Mouse (Mus musculus) stomach, embryonic 16.5 days (tissue): Measurements from ENCODE around the gene Pop4. TPM values are rescaled to one million over a fixed set of nuclear protein-coding genes. Genes with fewer than 3 reads are reported as not detected.

Source experiments
- ATAC-seq: fragments of 200-750 bp; cut with Nextera tagmentation; 2 replicates; pipeline ENCODE4 v1.8.0; 2017; ENCODE audit warnings: moderate number of reproducible peaks, moderate TSS enrichment; ENCODE audit not compliant: insufficient read depth, low FRiP score
- H3K27ac ChIP-seq: fragments of 300-500 bp; sonication (generic); 2 replicates; pipeline ENCODE4 v1.5.1; 2014; ENCODE audit warnings: low read length
- H3K27me3 ChIP-seq: fragments of 300-500 bp; sonication (generic); 2 replicates; pipeline ENCODE4 v1.6.1; 2014; ENCODE audit warnings: low read length, control low read depth, mixed read lengths; ENCODE audit not compliant: control insufficient read depth, insufficient read depth
- H3K36me3 ChIP-seq: fragments of 300-500 bp; sonication (generic); 2 replicates; pipeline ENCODE4 v1.6.1; 2014; ENCODE audit warnings: low read length; ENCODE audit not compliant: control insufficient read depth, insufficient read depth
- H3K4me1 ChIP-seq: fragments of 300-500 bp; sonication (generic); 2 replicates; pipeline ENCODE4 v1.6.1; 2014; ENCODE audit warnings: low read length, control low read depth, mixed read lengths; ENCODE audit not compliant: control insufficient read depth, insufficient read depth
- H3K4me2 ChIP-seq: fragments of 300-500 bp; sonication (generic); 2 replicates; pipeline ENCODE4 v1.6.1; 2014; ENCODE audit warnings: low read depth, low read length, mixed read lengths
- H3K4me3 ChIP-seq: fragments of 300-500 bp; sonication (generic); replicated peaks from 2 replicates; pipeline ENCODE4 v1.5.1; 2014; ENCODE audit warnings: mild to moderate bottlenecking, low read length
- H3K9ac ChIP-seq: fragments of 300-500 bp; sonication (generic); 2 replicates; pipeline ENCODE4 v1.6.1; 2014; ENCODE audit warnings: low read length
- H3K9me3 ChIP-seq: fragments of 300-500 bp; sonication (generic); replicated peaks from 2 replicates; pipeline ENCODE4 v1.6.1; 2016; ENCODE audit warnings: low read length, control low read depth; ENCODE audit not compliant: control insufficient read depth
- WGBS: fragments of 180-500 bp; shearing (Covaris S2); extraction: QIAGEN DNeasy Blood & Tissue Kit; methylation state at CpG from one replicate; pipeline ENCODE4 v1.1.7; 2014; 5-methylcytosine and 5-hydroxymethylcytosine counted together
- polyA plus RNA-seq: library from polyadenylated mRNA; unstranded; fragments of >200 nt; fragmentation: Nextera tagmentation; extraction: Ambion mirVana; gene quantifications from 2 replicates; pipeline ENCODE4 v1.2.1, GENCODE M21; 2015

Gene Pop4
- polyA plus RNA-seq, 1 experiment from 2014 or later, result 47.9 TPM

DNA sequence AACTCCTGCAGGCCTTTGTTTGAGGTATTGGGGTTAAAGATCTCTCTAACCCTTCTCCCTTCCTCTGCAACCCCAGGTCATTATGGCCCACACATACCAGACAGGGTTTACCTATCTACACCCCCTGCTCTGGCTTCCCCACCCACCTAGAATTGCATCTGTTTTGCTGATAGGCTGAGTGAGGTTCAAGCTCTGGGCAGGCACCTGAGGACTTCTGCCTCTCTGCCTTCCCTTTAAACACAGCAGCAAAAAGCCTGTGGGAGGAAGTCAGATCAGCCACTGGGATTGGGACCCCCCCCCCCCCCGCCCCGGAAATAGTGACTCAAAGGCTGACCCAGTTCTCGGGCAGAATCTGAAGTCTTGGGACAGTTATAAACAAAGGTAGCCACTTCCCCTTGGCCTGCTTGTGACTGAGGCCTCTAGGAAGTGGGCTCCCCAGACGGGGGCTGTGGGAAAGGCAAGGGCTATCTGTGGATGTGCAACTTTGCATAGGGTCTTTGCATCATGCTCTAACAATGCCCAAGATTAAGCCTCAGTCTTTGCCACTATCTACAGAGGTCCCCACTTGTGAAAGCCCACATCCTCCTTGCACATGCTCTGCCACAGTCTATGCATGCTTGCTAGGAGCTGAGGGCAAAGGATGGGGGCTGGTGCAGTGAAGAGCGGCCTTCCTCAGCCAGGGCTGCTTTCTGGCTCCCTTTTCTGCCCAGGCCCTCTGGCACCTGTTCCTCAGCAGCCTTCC lies 56.6 kb downstream of the Pop4 start:
- Histone ChIP-seq H3K27me3 (no peaks in the 10 kb centered on the region), H3K27ac (no peak overlapping the region), H3K36me3 (no peaks in the 10 kb centered on the region), H3K9ac (no peak overlapping the region), H3K9me3 (no peaks in the 10 kb centered on the region), H3K4me3 (no peak overlapping the region), H3K4me2 (no peak overlapping the region), H3K4me1 (peaks cover 7% of the 10 kb centered on the region; the same call in 1 of the 2 replicates)
- ATAC-seq, result no peak
- WGBS, result 52% methylated on average over 5 of the region's 5 CpGs

DNA sequence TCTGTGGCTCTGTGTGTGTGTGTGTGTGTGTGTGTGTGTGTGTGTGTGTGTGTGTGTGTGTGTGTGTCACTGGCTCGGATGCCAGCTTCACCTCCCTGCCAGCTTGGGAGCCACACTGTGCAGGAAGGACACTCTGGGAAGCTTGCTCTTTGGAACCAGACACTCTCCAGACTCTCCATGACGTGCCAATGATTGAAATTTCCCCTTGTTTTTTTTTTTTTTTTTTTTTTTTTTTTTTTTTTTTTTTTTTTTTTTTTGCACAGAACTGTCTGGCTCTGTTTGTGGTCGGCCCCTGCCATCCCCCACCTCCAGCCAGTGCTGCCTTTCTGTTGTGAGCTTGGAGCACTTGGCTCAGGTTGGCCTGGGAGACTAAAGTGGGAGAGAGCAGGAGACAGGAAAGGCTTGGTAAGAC lies 58.6 kb downstream of the Pop4 start:
- H3K4me2 ChIP-seq, result no peak overlapping the region
- H3K9ac ChIP-seq, result no peak overlapping the region
- WGBS, result 32% methylated on average over 3 of the region's 3 CpGs
- H3K27ac ChIP-seq, result no peak overlapping the region
- H3K4me1 ChIP-seq, result peaks cover 10% of the 10 kb centered on the region; the same call in 1 of the 2 replicates
- H3K36me3 ChIP-seq, result no peaks in the 10 kb centered on the region
- no peaks in the 10 kb centered on the region for H3K27me3 ChIP-seq
- H3K9me3 ChIP-seq, result no peaks in the 10 kb centered on the region
- ATAC-seq, result no peak
- no peak overlapping the region for H3K4me3 ChIP-seq

Other genes starting within 250 kb of the Pop4 start
- gene Uri1, start 247.9 kb downstream of the Pop4 start, polyA plus RNA-seq, result 26.7 and 27.5 TPM in 2 replicates
- 52.9 and 55.2 TPM in 2 replicates for gene Ccne1, start 163.9 kb downstream of the Pop4 start, polyA plus RNA-seq
- 15.9 and 17.0 TPM in 2 replicates for gene 1600014C10Rik, start 88.2 kb downstream of the Pop4 start, polyA plus RNA-seq
- gene Plekhf1, start 43.4 kb downstream of the Pop4 start, polyA plus RNA-seq, result 4.0 and 4.1 TPM in 2 replicates